ENCODE assay signal across 9 mouse cellular contexts in genomic region chr13:46616673-46617362, GRCm38 (mm10). TPM values are rescaled to one million over a fixed set of nuclear protein-coding genes. Genes with fewer than 3 reads are reported as not detected.
DNase-seq lines count a peak whose midpoint lies in the region; ATAC-seq and TF ChIP-seq lines count a peak whose summit lies in the region.
"Had no signal": no experiment of that assay in that cellular context is flagged by ENCODE, and none has a peak within 500 bp of the region (broad histone marks: within the 10 kb centered on the region; RNA-seq: fewer than 3 reads in every experiment).

No protein-coding gene starts in this region.

- WGBS in heart, embryonic 12.5 days = 88% methylated on average over 19 of the region's 19 CpGs
- 56% methylated on average over 19 of the region's 19 CpGs for WGBS in thymus, adult 2 months

- peaks cover 39% of the 10 kb centered on the region for H3K36me3 ChIP-seq in heart, embryonic 12.5 days
- H3K36me3 ChIP-seq in thymus, adult 2 months (ENCODE audit: control insufficient read depth, insufficient read depth, low read length) = no peaks in the 10 kb centered on the region

- peak; percentile 79 for DNase-seq in heart, adult 11 months
- DNase-seq in CD4-positive, CD25-positive, alpha-beta regulatory T cell, adult 2 months (ENCODE audit: low read depth, low spot score) = peak; percentile 84
- DNase-seq in lung, postnatal 4 days = peak; percentile 39 to 57
- peak; percentile 96 for DNase-seq in thymus, adult 2 months
- no peak for DNase-seq in retina, postnatal 1 day
- no peak for DNase-seq in layer of hippocampus, adult 8-10 months (ENCODE audit: low spot score in 2 of 2)
- no peak for DNase-seq in cerebellum, adult 11-12 months

- TF ChIP-seq POLR2A in thymus, adult 2 months (IDR thresholded peaks at IDR 0.05; ENCODE audit: control insufficient read depth, extremely low read depth, insufficient read depth, low read length, poor library complexity) = no peak

- H3K4me2 ChIP-seq in heart, embryonic 12.5 days = no peak overlapping the region
- H3K4me2 ChIP-seq: heart, embryonic 15.5 days had no signal

- no peak overlapping the region for H3K9ac ChIP-seq in heart, embryonic 12.5 days
- H3K9ac ChIP-seq: heart, embryonic 15.5 days had no signal

- H3K27ac ChIP-seq in heart, embryonic 12.5 days (ENCODE audit: poor library complexity, severe bottlenecking) = no peak overlapping the region
- H3K27ac ChIP-seq in thymus, adult 2 months (ENCODE audit: control insufficient read depth, insufficient read depth, low read length) = peak overlapping the region; percentile 67
- H3K27ac ChIP-seq: heart, embryonic 15.5 days had no signal

- no peaks in the 10 kb centered on the region for H3K27me3 ChIP-seq in heart, embryonic 12.5 days (replicated peaks)
- no peaks in the 10 kb centered on the region for H3K27me3 ChIP-seq in thymus, adult 2 months (ENCODE audit: control insufficient read depth, insufficient read depth, low read length)
- H3K27me3 ChIP-seq: heart, embryonic 15.5 days had no signal

- no peak overlapping the region for H3K4me3 ChIP-seq in heart, embryonic 12.5 days
- no peak overlapping the region for H3K4me3 ChIP-seq in thymus, adult 2 months (ENCODE audit: control insufficient read depth, insufficient read depth, low read length)
- H3K4me3 ChIP-seq: heart, embryonic 15.5 days had no signal

- peaks cover 9% of the 10 kb centered on the region for H3K4me1 ChIP-seq in heart, embryonic 12.5 days (replicated peaks)
- H3K4me1 ChIP-seq in thymus, adult 2 months (replicated peaks; ENCODE audit: control insufficient read depth, insufficient read depth, low read length) = peaks cover 34% of the 10 kb centered on the region

- H3K9me3 ChIP-seq in heart, embryonic 12.5 days (replicated peaks) = no peaks in the 10 kb centered on the region
- H3K9me3 ChIP-seq: heart, embryonic 15.5 days had no signal

- ATAC-seq in heart, embryonic 12.5 days (ENCODE audit: insufficient number of reproducible peaks, low FRiP score) = no peak

- 0 out of 2 replicates have a peak, but pooled peaks have one; percentile 24 for TF ChIP-seq CTCF in thymus, adult 2 months (IDR thresholded peaks at IDR 0.05; ENCODE audit: borderline replicate concordance, control insufficient read depth, extremely low read depth, insufficient read depth, low read length, poor library complexity)

RNA-seq across cellular contexts. Expression of gene Fam8a1, which starts 52.5 kb away (rescaled TPM):
- polyA plus RNA-seq in heart, embryonic 12.5 days (2016; fragmentation: Nextera tagmentation; extraction: Ambion mirVana) = 16.4 and 16.7 TPM in 2 replicates
- 16.0 and 24.9 TPM in 2 replicates for polyA plus RNA-seq in thymus, adult 2 months (2012; rRNA removed)
- total RNA-seq in layer of hippocampus, adult 8-10 months (2022) = 10 to 100 TPM; 66.6 to 85.9 (median 75.5) TPM

Comparison
In these comparisons a context has a peak if more than half of its experiments do, and no peak if none do; other contexts are left out.
1. DNase-seq: peak in heart, adult 11 months (single experiment), CD4-positive, CD25-positive, alpha-beta regulatory T cell, adult 2 months (single experiment), lung, postnatal 4 days (2 of 2) and thymus, adult 2 months (single experiment); none in retina, postnatal 1 day (single experiment), layer of hippocampus, adult 8-10 months (0 of 2) and cerebellum, adult 11-12 months (single experiment).